Mouse (Mus musculus): ENCODE measurements around the gene Tjp3.
A peak's percentile ranks its signal among the peaks of the same experiment; 100 is the strongest.

Gene Tjp3

GRCm38 (mm10) chr10:81319330-81319699 is 27.9 kb upstream of the Tjp3 start:
- DNase-seq = no peak

- DNase-seq = no peak
Observed at GRCm38 (mm10) chr10:81318589-81319329, 27.4 kb upstream of the Tjp3 start.

GRCm38 (mm10) chr10:81317273-81317672 is 25.9 kb upstream of the Tjp3 start:
- DNase-seq = no peak

GRCm38 (mm10) chr10:81316338-81317060 is 25.1 kb upstream of the Tjp3 start:
- DNase-seq = no peak

GRCm38 (mm10) chr10:81315587-81315986 is 24.2 kb upstream of the Tjp3 start:
- DNase-seq = no peak

GRCm38 (mm10) chr10:81314201-81314600 is 22.8 kb upstream of the Tjp3 start:
- DNase-seq = no peak

- no peak for DNase-seq
Observed at GRCm38 (mm10) chr10:81313581-81313980, 22.2 kb upstream of the Tjp3 start.

- DNase-seq = no peak
Observed at GRCm38 (mm10) chr10:81309571-81309970, 18.2 kb upstream of the Tjp3 start.

- DNase-seq = peak; percentile 75
Observed at GRCm38 (mm10) chr10:81306837-81307682, 15.7 kb upstream of the Tjp3 start.

GRCm38 (mm10) chr10:81306173-81306668 is 14.8 kb upstream of the Tjp3 start:
- no peak for DNase-seq

GRCm38 (mm10) chr10:81305663-81306062 is 14.3 kb upstream of the Tjp3 start:
- no peak for DNase-seq

GRCm38 (mm10) chr10:81304597-81305238 is 13.3 kb upstream of the Tjp3 start:
- no peak for DNase-seq

- DNase-seq = no peak
Observed at GRCm38 (mm10) chr10:81303761-81304160, 12.4 kb upstream of the Tjp3 start.

- DNase-seq = no peak
Observed at GRCm38 (mm10) chr10:81303258-81303657, 11.9 kb upstream of the Tjp3 start.

GRCm38 (mm10) chr10:81302781-81303218 is 11.4 kb upstream of the Tjp3 start:
- peak; percentile 87 for DNase-seq

- DNase-seq = no peak
Observed at GRCm38 (mm10) chr10:81302288-81302687, 10.9 kb upstream of the Tjp3 start.

GRCm38 (mm10) chr10:81301321-81301720 is 9.9 kb upstream of the Tjp3 start:
- no peak for DNase-seq

GRCm38 (mm10) chr10:81300352-81300907 is 9.0 kb upstream of the Tjp3 start:
- DNase-seq = no peak

GRCm38 (mm10) chr10:81299585-81300351 is 8.4 kb upstream of the Tjp3 start:
- no peak for DNase-seq

- peak; percentile 88 for DNase-seq
Observed at GRCm38 (mm10) chr10:81298369-81299100, 7.2 kb upstream of the Tjp3 start.

- DNase-seq = no peak
Observed at GRCm38 (mm10) chr10:81297845-81298244, 6.5 kb upstream of the Tjp3 start.

Measured in right cerebral cortex, adult 18-20 months (tissue).